Mouse (Mus musculus) bone marrow macrophage, adult 2 months (primary cell): ENCODE results near the gene Cadps2.

ENCODE experiments used
- CTCF ChIP-seq: IDR thresholded peaks from 2 replicates; pipeline ENCODE4 v1.5.1; 2012; ENCODE audit warnings: low read depth, mild to moderate bottlenecking, low read length, moderate library complexity
- POLR2A ChIP-seq: IDR thresholded peaks from 2 replicates; pipeline ENCODE4 v1.6.1; 2012; ENCODE audit warnings: mild to moderate bottlenecking, low read depth, low read length, borderline replicate concordance

- TF ChIP-seq CTCF (no peak), POLR2A (no peak)
Measured at GRCm38 (mm10) chr6:23522556-23522955, 316.7 kb downstream of the Cadps2 start.
